Mouse (Mus musculus): Measurements from ENCODE around the gene Fgfr2.
A peak's percentile ranks its signal among the peaks of the same experiment; 100 is the strongest.

Fgfr2 gene

GRCm38 (mm10) chr7:130662250-130662649 is 2460.9 kb downstream of the Fgfr2 start:
- no peak for DNase-seq (ENCODE audit: low read depth, low spot score)

- no peak for DNase-seq (ENCODE audit: low read depth, low spot score)
Observed at GRCm38 (mm10) chr7:130659129-130659528, 2464.0 kb downstream of the Fgfr2 start.

- DNase-seq (ENCODE audit: low read depth, low spot score), result no peak
Observed at GRCm38 (mm10) chr7:130657751-130658150, 2465.4 kb downstream of the Fgfr2 start.

- DNase-seq (ENCODE audit: low read depth, low spot score), result no peak
Observed at GRCm38 (mm10) chr7:130656965-130657364, 2466.2 kb downstream of the Fgfr2 start.

- DNase-seq (ENCODE audit: low read depth, low spot score), result peak; percentile 66
Observed at GRCm38 (mm10) chr7:130654562-130654961, 2468.6 kb downstream of the Fgfr2 start.

- DNase-seq (ENCODE audit: low read depth, low spot score), result no peak
Observed at GRCm38 (mm10) chr7:130653036-130653555, 2470.1 kb downstream of the Fgfr2 start.

- no peak for DNase-seq (ENCODE audit: low read depth, low spot score)
Observed at GRCm38 (mm10) chr7:130650621-130651020, 2472.5 kb downstream of the Fgfr2 start.

GRCm38 (mm10) chr7:130649257-130649656 is 2473.9 kb downstream of the Fgfr2 start:
- no peak for DNase-seq (ENCODE audit: low read depth, low spot score)

GRCm38 (mm10) chr7:130648061-130648460 is 2475.1 kb downstream of the Fgfr2 start:
- no peak for DNase-seq (ENCODE audit: low read depth, low spot score)

- DNase-seq (ENCODE audit: low read depth, low spot score), result peak; percentile 91
Observed at GRCm38 (mm10) chr7:130646762-130647139, 2476.4 kb downstream of the Fgfr2 start.

- DNase-seq (ENCODE audit: low read depth, low spot score), result peak; percentile 74
Observed at GRCm38 (mm10) chr7:130645994-130646761, 2477.0 kb downstream of the Fgfr2 start.

GRCm38 (mm10) chr7:130645332-130645993 is 2477.7 kb downstream of the Fgfr2 start:
- peak; percentile 74 for DNase-seq (ENCODE audit: low read depth, low spot score)

GRCm38 (mm10) chr7:130640681-130641080 is 2482.5 kb downstream of the Fgfr2 start:
- DNase-seq (ENCODE audit: low read depth, low spot score), result peak; percentile 68

- DNase-seq (ENCODE audit: low read depth, low spot score), result peak; percentile 58
Observed at GRCm38 (mm10) chr7:130637811-130638210, 2485.3 kb downstream of the Fgfr2 start.

GRCm38 (mm10) chr7:130636902-130637301 is 2486.2 kb downstream of the Fgfr2 start:
- peak; percentile 41 for DNase-seq (ENCODE audit: low read depth, low spot score)

GRCm38 (mm10) chr7:130636274-130636673 is 2486.9 kb downstream of the Fgfr2 start:
- peak; percentile 8 for DNase-seq (ENCODE audit: low read depth, low spot score)

- no peak for DNase-seq (ENCODE audit: low read depth, low spot score)
Observed at GRCm38 (mm10) chr7:130635212-130635611, 2487.9 kb downstream of the Fgfr2 start.

GRCm38 (mm10) chr7:130634259-130634871 is 2488.8 kb downstream of the Fgfr2 start:
- no peak for DNase-seq (ENCODE audit: low read depth, low spot score)

GRCm38 (mm10) chr7:130632379-130632732 is 2490.8 kb downstream of the Fgfr2 start:
- DNase-seq (ENCODE audit: low read depth, low spot score), result no peak

GRCm38 (mm10) chr7:130631553-130632378 is 2491.4 kb downstream of the Fgfr2 start:
- no peak for DNase-seq (ENCODE audit: low read depth, low spot score)

GRCm38 (mm10) chr7:130630956-130631355 is 2492.2 kb downstream of the Fgfr2 start:
- no peak for DNase-seq (ENCODE audit: low read depth, low spot score)

GRCm38 (mm10) chr7:130629999-130630398 is 2493.2 kb downstream of the Fgfr2 start:
- DNase-seq (ENCODE audit: low read depth, low spot score), result no peak
